Mouse (Mus musculus): ENCODE measurements around the gene Drosha. TPM values are rescaled to one million over a fixed set of nuclear protein-coding genes. Genes with fewer than 3 reads are reported as not detected.
A peak's percentile ranks its signal among the peaks of the same experiment; 100 is the strongest.
"Not testable (repeated sequence)": the region's sequence is repeated elsewhere in the genome, so short reads cannot be mapped to it uniquely, and the experiment has no call there.

Gene Drosha
- polyA plus RNA-seq, 1 experiment from 2014 or later = 54.1 TPM

GRCm38 (mm10) chr15:12801142-12801506 lies 23.5 kb upstream of the Drosha start:
- not testable (repeated sequence) for H3K27ac ChIP-seq; H3K27me3 ChIP-seq; H3K36me3 ChIP-seq; H3K4me3 ChIP-seq (replicated peaks); H3K9me3 ChIP-seq; ATAC-seq (ENCODE audit: insufficient number of reproducible peaks, insufficient read depth, low FRiP score, low TSS enrichment, low read depth); H3K4me2 ChIP-seq; H3K4me1 ChIP-seq (replicated peaks); H3K9ac ChIP-seq (replicated peaks)
- WGBS = 76% methylated on average over 2 of the region's 2 CpGs

- H3K4me3 ChIP-seq (replicated peaks) = no peak overlapping the region
- no peak overlapping the region for H3K4me2 ChIP-seq
- H3K27me3 ChIP-seq = no peaks in the 10 kb centered on the region
- H3K27ac ChIP-seq = no peak overlapping the region
- H3K4me1 ChIP-seq (replicated peaks) = no peaks in the 10 kb centered on the region
- H3K36me3 ChIP-seq = peaks cover 46% of the 10 kb centered on the region
- H3K9me3 ChIP-seq = no peaks in the 10 kb centered on the region
- H3K9ac ChIP-seq (replicated peaks) = no peak overlapping the region
- WGBS = 79% methylated on average over 4 of the region's 4 CpGs
- ATAC-seq (ENCODE audit: insufficient number of reproducible peaks, insufficient read depth, low FRiP score, low TSS enrichment, low read depth) = no peak
Measured at GRCm38 (mm10) chr15:12805071-12805470, 19.5 kb upstream of the Drosha start.

- Histone ChIP-seq H3K9ac (replicated peaks) (no peak overlapping the region), H3K9me3 (no peaks in the 10 kb centered on the region), H3K27me3 (no peaks in the 10 kb centered on the region), H3K4me1 (replicated peaks) (no peaks in the 10 kb centered on the region), H3K27ac (no peak overlapping the region), H3K36me3 (peaks cover 66% of the 10 kb centered on the region), H3K4me2 (no peak overlapping the region), H3K4me3 (replicated peaks) (no peak overlapping the region)
- 89% methylated on average over 10 of the region's 10 CpGs for WGBS
- ATAC-seq (ENCODE audit: insufficient number of reproducible peaks, insufficient read depth, low FRiP score, low TSS enrichment, low read depth) = no peak
Measured at GRCm38 (mm10) chr15:12807088-12807487, 17.5 kb upstream of the Drosha start.

- H3K36me3 ChIP-seq = peaks cover 83% of the 10 kb centered on the region
- ATAC-seq (ENCODE audit: insufficient number of reproducible peaks, insufficient read depth, low FRiP score, low TSS enrichment, low read depth) = no peak
Measured at GRCm38 (mm10) chr15:12809305-12809704, 15.3 kb upstream of the Drosha start.

GRCm38 (mm10) chr15:12812646-12813045 lies 12.0 kb upstream of the Drosha start:
- no peak for ATAC-seq (ENCODE audit: insufficient number of reproducible peaks, insufficient read depth, low FRiP score, low TSS enrichment, low read depth)
- H3K9me3 ChIP-seq = no peaks in the 10 kb centered on the region
- no peak overlapping the region for H3K9ac ChIP-seq (replicated peaks)
- H3K4me3 ChIP-seq (replicated peaks) = no peak overlapping the region
- no peaks in the 10 kb centered on the region for H3K4me1 ChIP-seq (replicated peaks)
- H3K36me3 ChIP-seq = peaks cover 95% of the 10 kb centered on the region
- no peaks in the 10 kb centered on the region for H3K27me3 ChIP-seq
- H3K27ac ChIP-seq = no peak overlapping the region
- no peak overlapping the region for H3K4me2 ChIP-seq
- WGBS = 95% methylated on average over 11 of the region's 11 CpGs

More at GRCm38 (mm10) chr15:12809305-12809704, 15.3 kb upstream of the Drosha start:
- H3K27me3 ChIP-seq = no peaks in the 10 kb centered on the region
- no peak overlapping the region for H3K4me3 ChIP-seq (replicated peaks)
- no peak overlapping the region for H3K9ac ChIP-seq (replicated peaks)
- no peak overlapping the region for H3K4me2 ChIP-seq
- no peaks in the 10 kb centered on the region for H3K4me1 ChIP-seq (replicated peaks)
- no peaks in the 10 kb centered on the region for H3K9me3 ChIP-seq
- H3K27ac ChIP-seq = no peak overlapping the region
- WGBS = 95% methylated on average over 6 of the region's 6 CpGs

GRCm38 (mm10) chr15:12817592-12817991 lies 7.0 kb upstream of the Drosha start:
- no peaks in the 10 kb centered on the region for H3K4me1 ChIP-seq (replicated peaks)
- peaks cover 90% of the 10 kb centered on the region for H3K36me3 ChIP-seq
- H3K27me3 ChIP-seq = no peaks in the 10 kb centered on the region
- no peak overlapping the region for H3K27ac ChIP-seq
- H3K4me2 ChIP-seq = no peak overlapping the region
- 94% methylated on average over 8 of the region's 8 CpGs for WGBS
- ATAC-seq (ENCODE audit: insufficient number of reproducible peaks, insufficient read depth, low FRiP score, low TSS enrichment, low read depth) = no peak
- no peaks in the 10 kb centered on the region for H3K9me3 ChIP-seq
- no peak overlapping the region for H3K4me3 ChIP-seq (replicated peaks)
- H3K9ac ChIP-seq (replicated peaks) = no peak overlapping the region

GRCm38 (mm10) chr15:12822416-12823395 lies 1.9 kb upstream of the Drosha start:
- H3K4me1 ChIP-seq (replicated peaks) = peaks cover 18% of the 10 kb centered on the region
- H3K36me3 ChIP-seq = peaks cover 61% of the 10 kb centered on the region
- no peak overlapping the region for H3K4me3 ChIP-seq (replicated peaks)
- no peaks in the 10 kb centered on the region for H3K27me3 ChIP-seq
- H3K4me2 ChIP-seq = 0 out of 2 replicates have a peak overlapping the region, but pooled peaks have one; percentile 75
- WGBS = 78% methylated on average over 9 of the region's 9 CpGs
- no peak overlapping the region for H3K27ac ChIP-seq
- H3K9me3 ChIP-seq = no peaks in the 10 kb centered on the region
- no peak overlapping the region for H3K9ac ChIP-seq (replicated peaks)
- ATAC-seq (ENCODE audit: insufficient number of reproducible peaks, insufficient read depth, low FRiP score, low TSS enrichment, low read depth) = no peak

- no peak for ATAC-seq (ENCODE audit: insufficient number of reproducible peaks, insufficient read depth, low FRiP score, low TSS enrichment, low read depth)
- 91% methylated on average over 2 of the region's 2 CpGs for WGBS
- Histone ChIP-seq H3K4me2 (peak overlapping the region; percentile 75), H3K9ac (replicated peaks) (peak overlapping the region; percentile 91), H3K27ac (peak overlapping the region; percentile 88), H3K4me3 (replicated peaks) (peak overlapping the region; percentile 82), H3K27me3 (no peaks in the 10 kb centered on the region), H3K4me1 (replicated peaks) (peaks cover 18% of the 10 kb centered on the region), H3K9me3 (no peaks in the 10 kb centered on the region), H3K36me3 (peaks cover 61% of the 10 kb centered on the region)
Measured at GRCm38 (mm10) chr15:12823455-12824119, 1.0 kb upstream of the Drosha start.

GRCm38 (mm10) chr15:12824965-12825364 lies 350 bp downstream of the Drosha start:
- peak overlapping the region; percentile 82 for H3K4me3 ChIP-seq (replicated peaks)
- peaks cover 18% of the 10 kb centered on the region for H3K4me1 ChIP-seq (replicated peaks)
- no peaks in the 10 kb centered on the region for H3K9me3 ChIP-seq
- ATAC-seq (ENCODE audit: insufficient number of reproducible peaks, insufficient read depth, low FRiP score, low TSS enrichment, low read depth) = no peak
- peaks cover 61% of the 10 kb centered on the region for H3K36me3 ChIP-seq
- peak overlapping the region; percentile 91 for H3K9ac ChIP-seq (replicated peaks)
- under 1% methylated on average over 31 of the region's 31 CpGs for WGBS
- no peaks in the 10 kb centered on the region for H3K27me3 ChIP-seq
- peak overlapping the region; percentile 78 for H3K27ac ChIP-seq
- H3K4me2 ChIP-seq = peak overlapping the region; percentile 68

GRCm38 (mm10) chr15:12825408-12825807 lies 793 bp downstream of the Drosha start:
- Histone ChIP-seq H3K9ac (replicated peaks) (peak overlapping the region; percentile 91), H3K27me3 (no peaks in the 10 kb centered on the region), H3K4me2 (peak overlapping the region; percentile 68), H3K36me3 (peaks cover 63% of the 10 kb centered on the region), H3K9me3 (no peaks in the 10 kb centered on the region), H3K4me1 (replicated peaks) (peaks cover 18% of the 10 kb centered on the region), H3K4me3 (replicated peaks) (peak overlapping the region; percentile 82), H3K27ac (no peak overlapping the region)
- no peak for ATAC-seq (ENCODE audit: insufficient number of reproducible peaks, insufficient read depth, low FRiP score, low TSS enrichment, low read depth)
- 51% methylated on average over 12 of the region's 12 CpGs for WGBS

- Histone ChIP-seq H3K4me1 (replicated peaks) (peaks cover 10% of the 10 kb centered on the region), H3K27me3 (no peaks in the 10 kb centered on the region), H3K36me3 (peaks cover 77% of the 10 kb centered on the region), H3K9me3 (no peaks in the 10 kb centered on the region), H3K9ac (replicated peaks) (no peak overlapping the region), H3K4me3 (replicated peaks) (no peak overlapping the region), H3K27ac (no peak overlapping the region), H3K4me2 (no peak overlapping the region)
- WGBS = 91% methylated on average over 3 of the region's 3 CpGs
- ATAC-seq (ENCODE audit: insufficient number of reproducible peaks, insufficient read depth, low FRiP score, low TSS enrichment, low read depth) = no peak
Measured at GRCm38 (mm10) chr15:12829878-12830277, 5.3 kb downstream of the Drosha start.

Data from limb, embryonic 12.5 days (tissue).